8 mouse cellular contexts compared by ENCODE assay signal in the genomic region with DNA sequence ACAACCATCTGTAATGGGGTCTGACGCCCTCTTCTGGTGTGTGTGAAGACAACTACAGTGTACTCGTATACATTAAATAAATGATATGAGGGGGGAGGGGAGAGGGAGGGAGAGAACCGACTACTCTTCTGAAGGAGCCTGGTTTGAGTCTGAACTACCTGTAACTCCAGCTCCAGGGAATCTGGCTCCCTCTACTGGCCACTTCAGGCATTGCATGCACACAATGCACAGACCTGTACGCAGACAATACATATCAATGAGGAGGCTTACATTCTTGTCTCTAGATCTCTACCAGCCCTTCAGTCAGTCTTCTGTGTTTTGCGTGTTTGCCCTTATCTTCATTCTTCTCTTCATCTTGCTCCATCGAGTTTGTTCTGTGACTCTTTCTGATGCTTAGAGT.
DNase-seq lines count a peak whose midpoint lies in the region; ATAC-seq and TF ChIP-seq lines count a peak whose summit lies in the region.

No protein-coding gene starts in this region.

- TF ChIP-seq EP300 in lung, postnatal 0 days (IDR thresholded peaks at IDR 0.05): no peak
- TF ChIP-seq EP300 in stomach, postnatal 0 days (optimal IDR thresholded peaks at IDR 0.05): no peak

- H3K9me3 ChIP-seq in forebrain, postnatal 0 days (ENCODE audit: low read length): no peaks in the 10 kb centered on the region
- no peaks in the 10 kb centered on the region; the same call in 1 of the 2 replicates for H3K9me3 ChIP-seq in forebrain, embryonic 13.5 days (replicated peaks)
- no peaks in the 10 kb centered on the region for H3K9me3 ChIP-seq in lung, postnatal 0 days (ENCODE audit: low read length)
- no peaks in the 10 kb centered on the region for H3K9me3 ChIP-seq in stomach, postnatal 0 days (ENCODE audit: control insufficient read depth, low read length)

- TF ChIP-seq CTCF in forebrain, postnatal 0 days (IDR thresholded peaks at IDR 0.05; ENCODE audit: low read depth): peak; percentile 66
- TF ChIP-seq CTCF in lung, postnatal 0 days (IDR thresholded peaks at IDR 0.05): peak; percentile 60
- TF ChIP-seq CTCF in stomach, postnatal 0 days (IDR thresholded peaks at IDR 0.05; ENCODE audit: low read depth): peak; percentile 69

- H3K36me3 ChIP-seq in forebrain, postnatal 0 days (ENCODE audit: insufficient read depth): no peaks in the 10 kb centered on the region
- H3K36me3 ChIP-seq in forebrain, embryonic 13.5 days (ENCODE audit: poor library complexity, severe bottlenecking): no peaks in the 10 kb centered on the region
- H3K36me3 ChIP-seq in lung, postnatal 0 days (ENCODE audit: insufficient read depth, low read length): no peaks in the 10 kb centered on the region
- H3K36me3 ChIP-seq in stomach, postnatal 0 days (ENCODE audit: control insufficient read depth, insufficient read depth, low read length): no peaks in the 10 kb centered on the region

- no peaks in the 10 kb centered on the region for H3K4me1 ChIP-seq in forebrain, postnatal 0 days (ENCODE audit: insufficient read depth)
- no peaks in the 10 kb centered on the region for H3K4me1 ChIP-seq in forebrain, embryonic 13.5 days
- H3K4me1 ChIP-seq in lung, postnatal 0 days (ENCODE audit: insufficient read depth, low read depth, low read length): no peaks in the 10 kb centered on the region
- no peaks in the 10 kb centered on the region for H3K4me1 ChIP-seq in stomach, postnatal 0 days (replicated peaks; ENCODE audit: control insufficient read depth, insufficient read depth)

- no peaks in the 10 kb centered on the region for H3K27me3 ChIP-seq in forebrain, postnatal 0 days (ENCODE audit: insufficient read depth, low read length)
- no peaks in the 10 kb centered on the region for H3K27me3 ChIP-seq in forebrain, embryonic 13.5 days
- no peaks in the 10 kb centered on the region for H3K27me3 ChIP-seq in lung, postnatal 0 days (replicated peaks; ENCODE audit: insufficient read depth, low read length)
- no peaks in the 10 kb centered on the region for H3K27me3 ChIP-seq in stomach, postnatal 0 days (ENCODE audit: control insufficient read depth, insufficient read depth, low read length)

- WGBS in forebrain, postnatal 0 days: 84% methylated on average over 6 of the region's 6 CpGs
- 82% methylated on average over 6 of the region's 6 CpGs for WGBS in forebrain, embryonic 13.5 days
- 74% methylated on average over 6 of the region's 6 CpGs for WGBS in lung, postnatal 0 days
- 78% methylated on average over 6 of the region's 6 CpGs for WGBS in stomach, postnatal 0 days

- H3K4me3 ChIP-seq in forebrain, postnatal 0 days (ENCODE audit: low read depth, low read length): no peak overlapping the region
- no peak overlapping the region for H3K4me3 ChIP-seq in forebrain, embryonic 13.5 days
- no peak overlapping the region for H3K4me3 ChIP-seq in lung, postnatal 0 days (ENCODE audit: low read depth, low read length)
- no peak overlapping the region for H3K4me3 ChIP-seq in stomach, postnatal 0 days (ENCODE audit: low read depth, low read length)

- DNase-seq in forebrain, postnatal 0 days: no peak
- no peak for DNase-seq in lung, postnatal 0 days (ENCODE audit: low spot score)
- DNase-seq in lung, postnatal 25 days (ENCODE audit: low spot score): no peak
- peak; percentile 13 for DNase-seq in brain, adult 2 months (ENCODE audit: low read depth, low spot score)
- DNase-seq in stomach, postnatal 0 days (ENCODE audit: low spot score): peak; percentile 26
- no peak for DNase-seq in frontal cortex, postnatal 10 days (ENCODE audit: low spot score in 2 of 2)

- H3K9ac ChIP-seq in forebrain, postnatal 0 days: no peak overlapping the region
- H3K9ac ChIP-seq in forebrain, embryonic 13.5 days: no peak overlapping the region
- no peak overlapping the region for H3K9ac ChIP-seq in lung, postnatal 0 days (replicated peaks; ENCODE audit: low read depth)
- H3K9ac ChIP-seq in stomach, postnatal 0 days (ENCODE audit: low read length): no peak overlapping the region

- no peak for ATAC-seq in forebrain, postnatal 0 days
- no peak for ATAC-seq in forebrain, embryonic 13.5 days
- ATAC-seq in lung, postnatal 0 days: no peak
- ATAC-seq in stomach, postnatal 0 days (ENCODE audit: low FRiP score, low TSS enrichment): no peak
- no peak for ATAC-seq in inflammation-experienced regulatory T-cells, adult 6 months

- H3K4me2 ChIP-seq in forebrain, postnatal 0 days (ENCODE audit: low read depth): no peak overlapping the region
- H3K4me2 ChIP-seq in forebrain, embryonic 13.5 days: no peak overlapping the region
- H3K4me2 ChIP-seq in lung, postnatal 0 days (replicated peaks; ENCODE audit: low read depth, low read length): no peak overlapping the region
- H3K4me2 ChIP-seq in stomach, postnatal 0 days (replicated peaks; ENCODE audit: low read depth): no peak overlapping the region

- no peak overlapping the region for H3K27ac ChIP-seq in forebrain, postnatal 0 days (ENCODE audit: low read depth, low read length)
- no peak overlapping the region for H3K27ac ChIP-seq in forebrain, embryonic 13.5 days
- H3K27ac ChIP-seq in lung, postnatal 0 days (ENCODE audit: low read length): no peak overlapping the region
- H3K27ac ChIP-seq in stomach, postnatal 0 days (replicated peaks): no peak overlapping the region

Comparison
In these comparisons a context has a peak if more than half of its experiments do, and no peak if none do; other contexts are left out.
1. DNase-seq: peak in brain, adult 2 months (single experiment) and stomach, postnatal 0 days (single experiment); none in forebrain, postnatal 0 days (single experiment), lung, postnatal 0 days (single experiment), lung, postnatal 25 days (single experiment) and frontal cortex, postnatal 10 days (0 of 2).
2. Peak in every context shown above with its lines, with median percentiles within 50 percentile points of each other: CTCF ChIP-seq.